Mouse (Mus musculus) cerebellum, postnatal 36 days (tissue): Measurements from ENCODE around the gene Ghrh.
"Not testable (repeated sequence)": the region's sequence is repeated elsewhere in the genome, so short reads cannot be mapped to it uniquely, and the experiment has no call there.

Experiments
- DNase-seq, 2 experiments: peaks; one replicate each; pipeline ENCODE4 v3.0.0; 2021 to 2022; ENCODE audit warnings: mixed read lengths in 2 of 2

The Ghrh gene

GRCm38 (mm10) chr2:157347361-157348159 lies at the start of gene Ghrh:
Ghrh (minus strand) TSS chr2:157347506.
- DNase-seq, result peak; percentile 21 to 28

DNA sequence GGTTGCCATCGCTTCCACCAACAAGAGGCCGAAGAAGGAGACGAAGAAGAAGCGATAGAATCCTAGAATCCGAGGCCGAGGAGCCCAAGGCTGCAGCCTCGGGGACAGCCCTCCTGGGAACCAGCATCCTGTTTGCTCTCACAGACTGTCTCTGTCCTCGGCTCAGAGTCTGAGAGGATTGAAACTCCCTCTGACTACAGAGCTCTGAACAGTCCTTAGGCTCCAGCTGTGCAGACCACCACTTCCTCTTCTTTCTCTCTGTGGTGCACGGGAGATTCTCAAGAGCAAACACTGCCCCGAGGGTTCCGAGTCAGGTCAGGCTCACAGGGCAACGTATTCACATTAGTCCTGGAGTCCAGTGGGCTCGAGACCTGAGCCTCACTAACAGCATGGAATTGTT lies 48.7 kb upstream of the Ghrh start:
- no peak for DNase-seq

- DNase-seq, result peak in 1 of 2 experiments; percentile 16
These were observed 48.1 kb upstream of the Ghrh start for GRCm38 (mm10) chr2:157395371-157395770.

- no peak for DNase-seq
These were observed 47.6 kb upstream of the Ghrh start for GRCm38 (mm10) chr2:157394868-157395267.

- no peak for DNase-seq
These were observed 46.2 kb upstream of the Ghrh start for GRCm38 (mm10) chr2:157393549-157393948.

DNA sequence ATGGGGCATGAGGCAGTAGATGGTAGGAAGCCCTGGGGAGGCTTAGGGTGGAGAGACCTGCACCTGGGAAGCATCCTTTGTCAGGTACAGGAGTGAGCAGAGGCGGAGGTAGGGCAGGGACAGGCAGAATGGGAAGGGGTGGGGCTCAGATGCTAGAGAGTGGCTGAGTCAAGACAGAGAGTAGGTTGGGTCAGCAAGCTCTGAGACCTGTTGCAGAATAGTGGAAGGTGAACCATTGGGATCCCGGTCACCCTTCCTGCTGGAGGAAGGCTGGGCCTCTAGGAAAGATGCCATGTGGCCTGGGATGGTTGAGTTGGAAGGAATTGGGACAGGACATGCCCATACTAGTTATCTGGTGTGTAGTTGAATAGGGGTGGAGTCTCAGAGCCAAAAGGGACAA lies 45.0 kb upstream of the Ghrh start:
- no peak for DNase-seq

- no peak for DNase-seq
These were observed 42.2 kb upstream of the Ghrh start for GRCm38 (mm10) chr2:157389591-157389921.

DNA sequence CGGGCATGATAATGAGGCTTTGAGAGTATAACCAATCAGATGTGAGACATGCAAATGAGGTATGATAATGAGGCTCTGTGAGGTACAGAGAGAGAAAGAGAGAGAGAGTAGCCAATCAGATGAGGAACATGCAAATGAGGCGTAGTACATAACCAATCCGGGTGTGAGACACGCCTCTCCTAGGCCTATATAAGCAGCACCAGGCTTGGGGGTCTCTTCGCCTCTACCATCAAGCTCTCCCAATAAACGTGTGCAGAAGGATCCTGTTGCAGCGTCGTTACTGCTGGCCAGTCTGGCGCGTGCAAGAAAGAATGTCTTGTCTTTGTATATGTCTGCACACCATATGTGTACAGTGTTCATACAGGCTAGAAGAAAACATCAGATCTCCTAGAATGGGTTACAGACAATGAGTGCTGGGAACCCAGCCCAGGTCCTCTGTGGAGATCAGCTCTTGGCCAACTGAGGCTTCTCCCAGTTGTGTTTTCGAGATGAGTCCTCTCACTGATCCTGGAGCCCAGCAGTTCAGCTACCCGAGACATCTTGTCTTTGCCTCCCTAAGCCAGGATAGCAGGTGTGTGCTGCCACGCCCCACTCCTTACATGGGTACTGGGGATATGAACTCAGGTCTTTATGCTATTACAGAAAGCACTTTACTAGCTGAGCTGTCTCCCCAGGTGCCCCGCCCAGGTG lies 41.7 kb upstream of the Ghrh start:
- DNase-seq, result not testable (repeated sequence)

- no peak for DNase-seq
These were observed 37.5 kb upstream of the Ghrh start for GRCm38 (mm10) chr2:157384836-157385235.

GRCm38 (mm10) chr2:157376995-157377394 lies 29.7 kb upstream of the Ghrh start:
- no peak for DNase-seq

DNA sequence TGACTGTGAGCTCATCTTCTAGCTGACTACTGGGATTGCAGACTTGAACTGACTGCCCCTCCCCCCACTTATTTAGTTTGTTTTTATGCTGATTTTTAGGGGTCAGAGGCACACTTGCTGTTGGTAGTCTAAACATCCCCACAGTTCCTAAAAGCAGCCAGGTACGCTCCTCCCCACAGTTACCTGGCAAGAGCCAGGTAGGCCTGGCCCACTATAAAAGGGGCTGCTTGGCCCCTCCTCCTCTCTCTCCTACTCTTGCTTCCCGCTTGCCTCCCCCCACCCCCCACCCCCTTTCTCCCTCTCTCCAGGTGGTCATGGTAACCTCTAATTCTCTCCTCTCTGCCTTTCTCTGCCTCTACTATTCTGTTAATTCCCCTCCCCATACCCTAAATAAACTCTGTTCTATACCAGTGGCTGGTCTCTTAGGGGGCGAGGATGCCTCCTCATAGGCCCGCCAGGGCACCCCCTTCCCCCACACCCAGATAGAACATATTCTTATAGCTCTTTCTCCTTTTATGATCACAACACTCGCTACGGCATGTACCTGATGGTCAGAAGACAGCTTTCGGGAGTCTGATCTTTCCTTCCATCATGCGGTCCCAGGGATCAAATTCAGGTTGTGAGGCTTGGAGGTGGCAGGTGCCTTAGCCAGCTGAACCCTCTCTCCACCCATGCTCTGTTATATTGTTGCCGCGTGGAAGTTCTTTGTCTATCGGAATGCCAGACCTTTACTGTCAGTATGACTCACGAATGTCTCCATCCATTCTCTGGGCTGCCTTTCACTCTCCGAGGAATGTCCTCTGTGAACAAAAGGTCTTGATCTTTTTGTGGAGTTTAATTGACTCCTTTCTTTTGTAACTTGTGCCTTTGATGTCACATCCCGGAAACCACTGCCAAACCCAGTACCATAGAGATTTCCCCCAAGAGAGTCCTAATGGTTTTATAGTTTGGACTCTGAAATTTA lies 28.8 kb upstream of the Ghrh start:
- DNase-seq, result no peak

GRCm38 (mm10) chr2:157375051-157375450 lies 27.7 kb upstream of the Ghrh start:
- no peak for DNase-seq

- no peak for DNase-seq
These were observed 26.4 kb upstream of the Ghrh start for GRCm38 (mm10) chr2:157373681-157374080.

GRCm38 (mm10) chr2:157371696-157372095 lies 24.4 kb upstream of the Ghrh start:
- no peak for DNase-seq

DNA sequence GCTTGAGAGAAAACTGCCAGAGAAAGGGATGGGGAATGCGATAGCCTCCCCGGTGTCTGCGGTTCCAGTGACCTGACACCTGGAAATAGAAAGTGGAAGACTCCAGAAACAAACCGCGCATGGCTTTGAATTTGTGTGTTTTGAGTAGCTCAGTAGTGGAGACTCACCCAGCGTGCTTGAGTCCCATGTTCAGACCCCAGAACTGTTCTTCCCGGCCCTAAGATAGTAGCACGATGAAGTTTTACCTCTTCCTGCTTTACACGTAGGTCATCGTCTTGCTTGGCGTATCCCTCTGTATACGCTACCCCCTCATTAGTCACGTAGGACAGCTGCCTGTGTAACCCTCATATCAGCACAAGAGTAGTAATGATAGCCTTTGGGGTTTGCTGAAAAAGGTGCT lies 20.7 kb upstream of the Ghrh start:
- no peak for DNase-seq

- peak; percentile 96 to 97 for DNase-seq
These were observed 20.0 kb upstream of the Ghrh start, which contains the start of gene Manbal for GRCm38 (mm10) chr2:157367184-157367893. Manbal (plus strand) TSS chr2:157367594.

DNA sequence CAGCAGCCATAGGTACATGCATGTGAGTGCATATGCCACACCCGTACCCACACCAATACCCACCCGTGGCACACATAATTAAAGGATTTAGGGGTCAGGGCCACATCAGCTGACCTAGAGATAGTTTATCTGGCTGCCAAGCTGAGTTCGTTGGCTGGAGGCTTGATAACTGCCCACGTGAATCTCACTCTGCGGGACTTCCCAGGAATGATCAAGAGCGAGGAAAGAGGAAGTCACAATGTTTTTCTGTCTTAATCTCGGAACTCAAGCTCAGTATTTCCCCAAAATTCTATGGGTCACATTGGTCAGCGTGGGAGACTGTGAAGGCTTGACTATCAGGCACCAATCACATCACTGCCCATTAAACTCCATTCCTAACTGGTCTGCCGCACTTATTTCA lies 19.5 kb upstream of the Ghrh start:
- DNase-seq, result no peak

- DNase-seq, result no peak
These were observed 15.7 kb upstream of the Ghrh start for GRCm38 (mm10) chr2:157363031-157363430.

GRCm38 (mm10) chr2:157360028-157360427 lies 12.7 kb upstream of the Ghrh start:
- no peak for DNase-seq

- no peak for DNase-seq
These were observed 6.8 kb upstream of the Ghrh start for GRCm38 (mm10) chr2:157354106-157354505.

GRCm38 (mm10) chr2:157353183-157353582 lies 5.9 kb upstream of the Ghrh start:
- no peak for DNase-seq

- DNase-seq, result peak in 1 of 2 experiments; percentile 7
These were observed 1.9 kb upstream of the Ghrh start for GRCm38 (mm10) chr2:157349121-157349778.
